Mouse (Mus musculus) CH12.LX (cell line): Measurements from ENCODE around the gene Samd5. TPM values are rescaled to one million over a fixed set of nuclear protein-coding genes. Genes with fewer than 3 reads are reported as not detected.

Experiments
- DNase-seq: peaks from one replicate; pipeline ENCODE4 v3.0.0-alpha.2; 2013; ENCODE audit errors: extremely low read depth
- H3K27ac ChIP-seq: 2 replicates; pipeline ENCODE4 v1.5.1; 2012; ENCODE audit warnings: low read depth, mild to moderate bottlenecking, control low read depth, moderate library complexity; ENCODE audit not compliant: insufficient read depth
- H3K27me3 ChIP-seq: replicated peaks from 2 replicates; pipeline ENCODE3; 2012; ENCODE audit warnings: inconsistent platforms
- H3K36me3 ChIP-seq, 2 experiments: replicated peaks in 1 of 2; 2 replicates each; pipeline versions ENCODE3 to v1.6.1; 2012; ENCODE audit warnings: inconsistent platforms in 1 of 2, low read length in 1 of 2, mild to moderate bottlenecking in 1 of 2, mixed read lengths in 1 of 2, moderate library complexity in 1 of 2; ENCODE audit not compliant: control insufficient read depth in 1 of 2, insufficient read depth in 1 of 2
- H3K4me1 ChIP-seq, 2 experiments: 2 replicates each; pipeline ENCODE4 v1.6.1; 2012; ENCODE audit warnings: inconsistent platforms in 1 of 2, moderate library complexity in 1 of 2; ENCODE audit not compliant: insufficient read depth in 2 of 2, control insufficient read depth in 1 of 2
- H3K4me2 ChIP-seq: 2 replicates; pipeline ENCODE4 v1.6.1; 2012; ENCODE audit warnings: low read depth, mild to moderate bottlenecking, control low read depth; ENCODE audit not compliant: poor library complexity, insufficient read depth, severe bottlenecking
- H3K4me3 ChIP-seq, 3 experiments: fragments of 150-350 bp in 1 of 3; sonication (generic) in 1 of 3; replicated peaks in 1 of 3; 2 replicates each; pipeline versions ENCODE3 to v1.5.1; 2011 to 2012; ENCODE audit warnings: low read depth in 2 of 3, low read length in 2 of 3, mild to moderate bottlenecking in 2 of 3, moderate library complexity in 2 of 3, control low read depth in 1 of 3, improper control_type of control experiment in 1 of 3, inconsistent platforms in 1 of 3, mixed read lengths in 1 of 3; ENCODE audit not compliant: poor library complexity in 1 of 3
- H3K79me2 ChIP-seq: replicated peaks from 2 replicates; pipeline ENCODE4 v1.6.1; 2012; ENCODE audit warnings: mild to moderate bottlenecking, moderate library complexity; ENCODE audit not compliant: control insufficient read depth, poor library complexity, insufficient read depth, severe bottlenecking; ENCODE audit errors: extremely low read depth
- H3K9ac ChIP-seq: 2 replicates; pipeline ENCODE4 v1.6.1; 2012; ENCODE audit warnings: low read depth, mild to moderate bottlenecking, control low read depth, moderate library complexity; ENCODE audit not compliant: insufficient read depth
- H3K9me3 ChIP-seq: replicated peaks from 2 replicates; pipeline ENCODE3; 2012; ENCODE audit warnings: low read length, inconsistent platforms, mixed read lengths
- BHLHE40 ChIP-seq: IDR thresholded peaks from 2 replicates; pipeline ENCODE4 v1.6.1; 2011; ENCODE audit warnings: mild to moderate bottlenecking, low read depth, low read length, improper control_type of control experiment
- CHD1 ChIP-seq: IDR thresholded peaks from 2 replicates; pipeline ENCODE4 v1.6.1; 2012; ENCODE audit warnings: low read depth, low read length, improper control_type of control experiment, inconsistent platforms
- CTCF ChIP-seq, 2 experiments: IDR thresholded peaks in 1 of 2; conservative IDR thresholded peaks in 1 of 2; 2 replicates each; pipeline ENCODE4 v1.5.1; 2011 to 2012; ENCODE audit warnings: low read depth in 2 of 2, low read length in 2 of 2, improper control_type of control experiment in 1 of 2, inconsistent platforms in 1 of 2, mild to moderate bottlenecking in 1 of 2, moderate library complexity in 1 of 2
- E2F4 ChIP-seq: IDR thresholded peaks from 2 replicates; pipeline ENCODE4 v1.6.1; 2011; ENCODE audit warnings: low read depth, low read length, improper control_type of control experiment; ENCODE audit not compliant: insufficient replicate concordance
- EP300 ChIP-seq: IDR thresholded peaks from 2 replicates; pipeline ENCODE4 v1.6.1; 2011; ENCODE audit warnings: low read length, improper control_type of control experiment
- GABPA ChIP-seq: IDR thresholded peaks from 2 replicates; pipeline ENCODE4 v1.6.1; 2012; ENCODE audit warnings: low read depth, low read length, improper control_type of control experiment, inconsistent platforms; ENCODE audit not compliant: insufficient replicate concordance
- HCFC1 ChIP-seq: IDR thresholded peaks from 2 replicates; pipeline ENCODE4 v1.6.1; 2012; ENCODE audit warnings: low read depth, mild to moderate bottlenecking, inconsistent platforms, low read length, improper control_type of control experiment
- JUN ChIP-seq: IDR thresholded peaks from 2 replicates; pipeline ENCODE4 v1.6.1; 2011; ENCODE audit warnings: low read depth, mild to moderate bottlenecking, low read length, improper control_type of control experiment, moderate library complexity; ENCODE audit not compliant: insufficient read depth
- MAX ChIP-seq: IDR thresholded peaks from 2 replicates; pipeline ENCODE4 v1.6.1; 2011; ENCODE audit warnings: low read length, improper control_type of control experiment
- MEF2A ChIP-seq: IDR thresholded peaks from 2 replicates; pipeline ENCODE4 v1.6.1; 2014; ENCODE audit warnings: low read depth, mild to moderate bottlenecking, inconsistent platforms, low read length, improper control_type of control experiment, borderline replicate concordance
- NRF1 ChIP-seq: IDR thresholded peaks from 2 replicates; pipeline ENCODE4 v1.6.1; 2014; ENCODE audit warnings: low read depth, mild to moderate bottlenecking, inconsistent platforms, low read length, improper control_type of control experiment, moderate library complexity
- POLR2AphosphoS2 ChIP-seq: IDR thresholded peaks from 2 replicates; pipeline ENCODE4 v1.6.1; 2011; ENCODE audit warnings: low read depth, low read length, improper control_type of control experiment
- RAD21 ChIP-seq: IDR thresholded peaks from 2 replicates; pipeline ENCODE4 v1.6.1; 2011; ENCODE audit warnings: low read depth, mild to moderate bottlenecking, low read length, improper control_type of control experiment, moderate library complexity
- SIN3A ChIP-seq: IDR thresholded peaks from 2 replicates; pipeline ENCODE4 v1.6.1; 2012; ENCODE audit warnings: low read length, improper control_type of control experiment, inconsistent platforms
- SMC3 ChIP-seq: IDR thresholded peaks from 2 replicates; pipeline ENCODE4 v1.6.1; 2011; ENCODE audit warnings: low read depth, low read length, improper control_type of control experiment
- UBTF ChIP-seq: IDR thresholded peaks from 2 replicates; pipeline ENCODE4 v1.6.1; 2012; ENCODE audit warnings: low read depth, mild to moderate bottlenecking, inconsistent platforms, low read length, improper control_type of control experiment, moderate library complexity
- USF2 ChIP-seq: conservative IDR thresholded peaks from 2 replicates; pipeline ENCODE4 v1.6.1; 2011; ENCODE audit warnings: low read depth, low read length, improper control_type of control experiment
- ZC3H11A ChIP-seq: IDR thresholded peaks from 2 replicates; pipeline ENCODE4 v1.6.1; 2012; ENCODE audit warnings: low read depth, mild to moderate bottlenecking, inconsistent platforms, low read length, improper control_type of control experiment
- ZMIZ1 ChIP-seq: IDR thresholded peaks from 2 replicates; pipeline ENCODE4 v1.6.1; 2012; ENCODE audit warnings: low read depth, mild to moderate bottlenecking, inconsistent platforms, low read length, improper control_type of control experiment
- dilution Hi-C: fragments of 300-500 bp; cut with MboI; formaldehyde crosslinking; loops from 2 replicates; pipeline ENCODE4 v1.14.3; 2020; ENCODE audit warnings: low sequenced_read_pairs; ENCODE audit not compliant: extremely low pct_unique_long_range_greater_than_20kb, extremely low pct_ligation_motif_present
- in situ Hi-C: fragments of 300-500 bp; cut with MboI; formaldehyde crosslinking; loops from 3 replicates; pipeline ENCODE4 v1.14.3; 2019; ENCODE audit warnings: low sequenced_read_pairs, low pct_ligation_motif_present, low pct_unique_long_range_greater_than_20kb, mixed read lengths
- polyA plus RNA-seq: library from polyadenylated mRNA; unstranded; fragments of >175 nt; gene quantifications from 2 replicates; pipeline ENCODE4 v1.2.1, GENCODE M21; 2012; ENCODE audit warnings: low read depth; ENCODE audit not compliant: insufficient read length
- total RNA-seq, 2 experiments: library from RNA; depleted of rRNA; stranded (reverse); fragments of 300-350 nt in 1 of 2; fragments of >200 nt in 1 of 2; gene quantifications; 2 replicates each; pipeline ENCODE4 v1.2.3; 2012 to 2014

The Samd5 gene
- total and polyA plus RNA-seq, 3 experiments = not detected

- Histone ChIP-seq H3K36me3 (no peaks in the 10 kb centered on the region), H3K27me3 (no peaks in the 10 kb centered on the region), H3K4me3 (no peak overlapping the region), H3K9ac (no peak overlapping the region), H3K9me3 (peaks cover 5% of the 10 kb centered on the region), H3K27ac (no peak overlapping the region), H3K4me1 (no peaks in the 10 kb centered on the region), H3K4me2 (no peak overlapping the region), H3K79me2 (no peaks in the 10 kb centered on the region)
- dilution Hi-C loops (no loop called here), in situ Hi-C loops (loop anchor here (5.0 kb wide), 1 partner anchor 106 kb away; no protein-coding TSS in a partner anchor)
- TF ChIP-seq ZMIZ1 = no peak
- TF ChIP-seq GABPA = no peak
- TF ChIP-seq UBTF = no peak
- no peak for TF ChIP-seq NRF1
- TF ChIP-seq POLR2AphosphoS2 = no peak
- no peak for DNase-seq
These were observed 3.1 kb upstream of the Samd5 start for GRCm38 (mm10) chr10:9678071-9678470.

DNA sequence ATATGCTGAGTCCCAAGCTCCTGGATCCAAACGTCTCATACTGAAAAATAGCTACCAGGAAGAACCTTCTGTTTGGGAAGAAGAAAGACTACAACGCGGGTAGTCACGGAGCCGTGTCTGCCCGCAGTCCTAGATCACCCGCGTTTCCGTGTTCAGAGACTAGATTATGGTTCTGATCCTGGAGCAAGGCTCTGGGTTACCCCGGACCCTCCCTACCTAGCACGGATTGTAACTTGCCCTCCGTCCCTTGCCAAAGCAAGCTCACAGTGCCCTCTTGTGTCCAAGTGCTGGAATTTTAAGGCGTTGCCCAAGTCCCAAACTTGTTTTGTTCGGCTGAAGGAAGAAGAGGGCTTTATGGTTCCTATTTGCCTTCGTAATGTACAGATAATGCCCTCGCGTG, 1.9 kb upstream of the Samd5 start:
- Histone ChIP-seq H3K4me1 (no peaks in the 10 kb centered on the region), H3K27ac (no peak overlapping the region), H3K9ac (no peak overlapping the region), H3K4me2 (no peak overlapping the region), H3K27me3 (no peaks in the 10 kb centered on the region), H3K36me3 (no peaks in the 10 kb centered on the region), H3K79me2 (no peaks in the 10 kb centered on the region), H3K9me3 (peaks cover 5% of the 10 kb centered on the region), H3K4me3 (no peak overlapping the region)
- peak; percentile 68 for DNase-seq
- dilution Hi-C loops = no loop called here
- in situ Hi-C loops = loop anchor here (5.0 kb wide), 1 partner anchor 105 kb away; no protein-coding TSS in a partner anchor
- TF ChIP-seq USF2 (no peak), RAD21 (peak; percentile 91), SMC3 (peak; percentile 78), ZC3H11A (peak; percentile 8; the same call in 1 of the 2 replicates), CTCF (conservative IDR thresholded peaks at IDR 0.05 in 1 of 2, IDR thresholded peaks at IDR 0.05 in 1 of 2; ENCODE audit: low read depth in 2 of 2, low read length in 2 of 2) (peak; percentile 76 to 89), MEF2A (no peak)

- Histone ChIP-seq H3K4me3 (no peak overlapping the region), H3K36me3 (no peaks in the 10 kb centered on the region), H3K79me2 (no peaks in the 10 kb centered on the region), H3K4me1 (no peaks in the 10 kb centered on the region), H3K27ac (no peak overlapping the region), H3K9ac (no peak overlapping the region), H3K9me3 (peaks cover 5% of the 10 kb centered on the region), H3K27me3 (no peaks in the 10 kb centered on the region), H3K4me2 (no peak overlapping the region)
- in situ Hi-C loops = loop anchor here (5.0 kb wide), 1 partner anchor 104 kb away; no protein-coding TSS in a partner anchor
- no peak for DNase-seq
- dilution Hi-C loops = no loop called here
- TF ChIP-seq CHD1 (no peak), MAX (no peak), E2F4 (no peak), HCFC1 (no peak), BHLHE40 (no peak), JUN (no peak), SIN3A (no peak), GABPA (no peak), EP300 (no peak)
These were observed 1.4 kb upstream of the Samd5 start for GRCm38 (mm10) chr10:9676418-9676786.
